Mouse (Mus musculus) embryonic facial prominence, embryonic 14.5 days (tissue): ENCODE results near the gene Vps8. TPM values are rescaled to one million over a fixed set of nuclear protein-coding genes. Genes with fewer than 3 reads are reported as not detected.

ENCODE experiments used
- ATAC-seq: fragments of 200-750 bp; cut with Nextera tagmentation; 2 replicates; pipeline ENCODE4 v1.8.0; 2017; ENCODE audit warnings: low read depth, moderate number of reproducible peaks, moderate TSS enrichment
- DNase-seq: peaks from one replicate; pipeline ENCODE4 v3.0.0-alpha.2; 2015; ENCODE audit warnings: low spot score
- H3K27ac ChIP-seq: fragments of 300-500 bp; sonication (generic); replicated peaks from 2 replicates; pipeline ENCODE4 v1.5.1; 2014; ENCODE audit warnings: low read depth, mild to moderate bottlenecking, low read length, moderate library complexity
- H3K27me3 ChIP-seq: fragments of 300-500 bp; sonication (generic); replicated peaks from 2 replicates; pipeline ENCODE4 v1.6.1; 2014; ENCODE audit warnings: low read length; ENCODE audit not compliant: control insufficient read depth, insufficient read depth
- H3K36me3 ChIP-seq: fragments of 300-500 bp; sonication (generic); 2 replicates; pipeline ENCODE4 v1.6.1; 2014; ENCODE audit warnings: low read length, mixed read lengths; ENCODE audit not compliant: control insufficient read depth, insufficient read depth
- H3K4me1 ChIP-seq: fragments of 300-500 bp; sonication (generic); 2 replicates; pipeline ENCODE4 v1.6.1; 2014; ENCODE audit warnings: antibody characterized with exemption, low read length; ENCODE audit not compliant: control insufficient read depth, insufficient read depth
- H3K4me2 ChIP-seq: fragments of 300-500 bp; sonication (generic); 2 replicates; pipeline ENCODE4 v1.6.1; 2014; ENCODE audit warnings: low read depth, mild to moderate bottlenecking, low read length, moderate library complexity, mixed read lengths
- H3K4me3 ChIP-seq: fragments of 300-500 bp; sonication (generic); 2 replicates; pipeline ENCODE4 v1.5.1; 2014; ENCODE audit warnings: low read depth, mild to moderate bottlenecking, low read length
- H3K9ac ChIP-seq: fragments of 300-500 bp; sonication (generic); 2 replicates; pipeline ENCODE4 v1.6.1; 2014; ENCODE audit warnings: low read depth, mild to moderate bottlenecking, low read length, moderate library complexity, mixed read lengths
- H3K9me3 ChIP-seq: fragments of 300-500 bp; sonication (generic); 2 replicates; pipeline ENCODE4 v1.6.1; 2016; ENCODE audit warnings: low read length; ENCODE audit not compliant: control insufficient read depth
- WGBS: fragments of 180-500 bp; shearing (Covaris S2); extraction: QIAGEN DNeasy Blood & Tissue Kit; methylation state at CpG from one replicate; pipeline ENCODE4 v1.1.7; 2014; 5-methylcytosine and 5-hydroxymethylcytosine counted together
- polyA plus RNA-seq: library from polyadenylated mRNA; unstranded; fragments of >200 nt; fragmentation: Nextera tagmentation; extraction: Ambion mirVana; gene quantifications from 2 replicates; pipeline ENCODE4 v1.2.1, GENCODE M21; 2014

The Vps8 gene
- polyA plus RNA-seq, 1 experiment from 2014 or later: 18.0 TPM

DNA sequence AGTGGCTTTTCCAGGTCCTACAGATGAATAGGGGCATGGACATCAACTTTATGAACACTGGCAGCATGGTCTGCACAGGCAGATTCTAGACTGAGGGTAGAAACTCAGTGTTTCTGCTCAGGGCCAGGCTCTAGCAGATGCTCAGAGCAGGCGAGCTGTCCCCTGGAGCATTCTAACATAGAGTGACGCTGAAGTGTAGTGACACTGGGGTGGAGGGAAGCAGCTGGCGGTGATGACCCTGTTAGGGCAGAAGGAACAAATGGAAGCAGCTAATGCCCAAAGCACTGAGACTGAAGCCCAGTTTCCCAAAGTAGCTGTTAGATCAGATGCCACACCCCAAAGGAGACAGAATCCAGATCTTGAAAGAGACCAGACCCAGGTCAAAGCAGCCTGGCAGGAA, 223.6 kb downstream of the Vps8 start:
- DNase-seq (no peak), ATAC-seq (no peak)
- H3K36me3 ChIP-seq: peaks cover 13% of the 10 kb centered on the region
- H3K4me3 ChIP-seq: no peak overlapping the region
- H3K27ac ChIP-seq: no peak overlapping the region
- no peaks in the 10 kb centered on the region for H3K27me3 ChIP-seq
- WGBS: 67% methylated on average over 3 of the region's 3 CpGs
- peaks cover 10% of the 10 kb centered on the region for H3K4me1 ChIP-seq
- no peak overlapping the region for H3K4me2 ChIP-seq
- H3K9ac ChIP-seq: no peak overlapping the region
- H3K9me3 ChIP-seq: no peaks in the 10 kb centered on the region

DNA sequence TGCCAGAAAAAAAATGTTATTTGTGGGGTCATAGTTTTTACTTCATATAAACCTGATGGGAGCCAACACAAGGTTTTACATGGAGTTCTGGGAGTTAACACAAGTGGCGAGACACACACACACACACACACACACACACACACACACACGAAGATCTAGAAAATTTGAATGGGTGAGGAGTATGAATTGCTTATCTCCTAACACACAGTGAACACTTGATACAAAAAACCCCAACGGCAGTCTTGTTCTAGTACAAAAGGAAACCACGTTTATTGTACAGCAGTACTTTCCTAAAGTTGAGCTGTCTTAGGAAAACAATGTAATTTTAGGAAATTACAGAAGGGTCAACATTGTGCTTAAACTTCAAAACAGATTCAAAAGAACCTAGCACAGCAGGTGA, 225.9 kb downstream of the Vps8 start:
- no peak for ATAC-seq
- 84% methylated on average over 4 of the region's 4 CpGs for WGBS
- no peak for DNase-seq

DNA sequence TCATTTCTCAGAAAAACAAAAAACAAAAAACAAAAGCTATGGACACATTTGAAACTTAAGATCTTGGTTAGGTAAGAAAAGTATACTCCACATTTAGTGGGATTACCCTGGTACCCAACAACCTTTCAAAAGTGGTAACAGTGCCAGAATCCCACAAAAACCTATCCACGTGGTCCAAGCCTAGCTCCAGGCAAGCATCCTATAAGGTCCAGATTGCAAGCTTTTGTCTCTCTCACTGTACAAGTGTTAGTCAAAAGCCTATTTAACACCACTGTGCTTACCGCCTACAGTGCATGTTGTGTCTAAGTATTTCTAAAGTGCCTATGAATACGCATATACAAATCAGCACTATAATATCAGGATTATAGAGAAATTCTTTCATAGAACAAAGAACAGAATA, 227.4 kb downstream of the Vps8 start:
- DNase-seq (no peak), ATAC-seq (no peak)
- H3K4me2 ChIP-seq: no peak overlapping the region
- H3K9ac ChIP-seq: no peak overlapping the region
- H3K36me3 ChIP-seq: peaks cover 31% of the 10 kb centered on the region
- H3K9me3 ChIP-seq: no peaks in the 10 kb centered on the region
- no peaks in the 10 kb centered on the region for H3K4me1 ChIP-seq
- H3K4me3 ChIP-seq: no peak overlapping the region
- no peaks in the 10 kb centered on the region for H3K27me3 ChIP-seq
- WGBS: 80% methylated on average over 3 of the region's 3 CpGs
- no peak overlapping the region for H3K27ac ChIP-seq

More for the DNA sequence above, 225.9 kb downstream of the Vps8 start:
- H3K36me3 ChIP-seq: peaks cover 31% of the 10 kb centered on the region
- no peaks in the 10 kb centered on the region for H3K27me3 ChIP-seq
- no peak overlapping the region for H3K27ac ChIP-seq
- H3K9ac ChIP-seq: no peak overlapping the region
- H3K4me3 ChIP-seq: no peak overlapping the region
- peaks cover 6% of the 10 kb centered on the region for H3K4me1 ChIP-seq
- no peaks in the 10 kb centered on the region for H3K9me3 ChIP-seq
- H3K4me2 ChIP-seq: no peak overlapping the region

DNA sequence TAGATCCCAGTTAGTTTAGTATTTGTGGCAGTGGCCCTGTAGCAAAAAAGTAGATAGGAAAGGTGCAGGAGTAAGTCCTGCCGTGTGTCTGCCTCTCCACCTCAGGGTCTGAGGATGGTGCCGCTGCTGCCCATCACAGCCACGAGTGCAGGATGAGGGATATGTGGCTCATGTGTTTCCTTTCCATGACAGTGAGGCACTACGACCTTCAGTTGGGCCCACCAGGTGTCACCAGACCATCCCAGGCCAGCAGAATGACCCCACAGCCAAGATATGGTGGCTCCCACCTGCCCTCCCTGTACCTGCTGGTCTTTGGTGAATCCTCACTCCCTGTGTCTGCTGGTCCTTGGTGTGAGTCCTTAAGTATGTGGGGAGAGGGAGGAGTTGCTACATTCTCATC, 228.2 kb downstream of the Vps8 start:
- Histone ChIP-seq H3K4me2 (no peak overlapping the region), H3K4me3 (no peak overlapping the region), H3K4me1 (no peaks in the 10 kb centered on the region), H3K9me3 (no peaks in the 10 kb centered on the region), H3K27ac (no peak overlapping the region), H3K36me3 (peaks cover 31% of the 10 kb centered on the region), H3K9ac (no peak overlapping the region), H3K27me3 (no peaks in the 10 kb centered on the region)
- DNase-seq (no peak), ATAC-seq (no peak)
- 74% methylated on average over 4 of the region's 4 CpGs for WGBS

DNA sequence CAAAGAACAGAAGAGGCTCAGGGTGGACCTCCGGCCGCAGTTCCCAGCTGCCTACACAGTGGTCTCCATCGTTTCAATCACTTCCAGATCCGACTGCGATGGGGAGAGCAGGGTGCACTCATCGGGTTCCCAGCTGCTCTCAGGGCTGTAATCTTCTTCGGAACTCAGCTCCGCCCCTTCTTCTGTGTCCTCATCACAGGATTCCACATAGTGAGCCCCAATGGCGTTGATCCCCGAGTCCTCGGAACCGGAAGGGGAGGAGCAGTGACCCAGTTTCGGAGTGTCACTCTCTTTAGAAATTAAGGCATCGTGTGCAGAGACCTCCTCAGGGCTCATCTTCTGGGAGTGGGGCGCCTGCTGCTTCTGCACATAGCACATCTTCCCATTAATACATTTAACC, 230.2 kb downstream of the Vps8 start:
- H3K36me3 ChIP-seq: peaks cover 25% of the 10 kb centered on the region
- H3K4me1 ChIP-seq: no peaks in the 10 kb centered on the region
- DNase-seq (no peak), ATAC-seq (no peak)
- 77% methylated on average over 15 of the region's 15 CpGs for WGBS
- H3K27me3 ChIP-seq: no peaks in the 10 kb centered on the region
- no peak overlapping the region for H3K9ac ChIP-seq
- H3K9me3 ChIP-seq: no peaks in the 10 kb centered on the region
- H3K4me3 ChIP-seq: no peak overlapping the region
- H3K27ac ChIP-seq: no peak overlapping the region
- H3K4me2 ChIP-seq: no peak overlapping the region

DNA sequence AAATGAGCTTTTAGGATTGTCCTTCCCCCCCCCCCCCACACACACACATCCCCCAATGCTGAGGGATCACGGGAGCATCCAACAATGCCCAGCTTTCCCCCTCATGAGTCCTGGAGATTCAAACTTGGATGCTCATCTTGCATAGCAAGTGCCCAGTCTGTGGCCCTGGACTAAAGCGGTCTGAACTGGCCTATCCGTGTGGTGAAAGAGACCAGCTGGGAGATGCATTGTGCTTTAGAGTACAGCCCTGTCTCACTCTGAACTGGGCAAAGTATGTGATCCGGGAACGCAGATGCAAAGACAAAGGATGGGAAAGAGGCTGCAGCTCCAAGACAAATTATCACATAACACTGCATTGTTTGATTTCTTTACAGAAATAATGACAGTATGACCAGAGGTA, 231.5 kb downstream of the Vps8 start:
- Histone ChIP-seq H3K4me1 (no peaks in the 10 kb centered on the region), H3K4me2 (no peak overlapping the region), H3K36me3 (peaks cover 24% of the 10 kb centered on the region), H3K27ac (no peak overlapping the region), H3K27me3 (no peaks in the 10 kb centered on the region), H3K4me3 (no peak overlapping the region), H3K9me3 (no peaks in the 10 kb centered on the region), H3K9ac (no peak overlapping the region)
- DNase-seq (no peak), ATAC-seq (no peak)
- WGBS: 83% methylated on average over 5 of the region's 5 CpGs

DNA sequence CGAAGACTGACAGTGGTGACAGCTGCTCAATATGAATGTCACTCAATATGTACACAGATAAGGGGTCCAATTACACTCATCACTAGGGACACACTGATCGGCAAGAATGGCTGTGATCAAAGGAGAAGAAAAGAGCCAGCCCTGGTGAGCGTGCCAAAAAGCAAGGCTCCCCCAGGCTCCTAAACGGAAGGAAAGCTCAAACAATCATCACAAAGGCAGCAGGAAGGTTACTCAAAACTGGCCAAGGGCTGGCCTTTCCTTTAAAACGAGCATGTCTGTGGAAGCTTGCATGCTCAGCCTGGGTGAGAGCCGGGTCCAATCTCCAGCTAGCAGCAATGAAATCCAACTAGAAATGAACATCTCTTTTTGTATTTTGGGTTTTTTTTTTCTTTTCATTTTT, 232.4 kb downstream of the Vps8 start:
- Histone ChIP-seq H3K27ac (no peak overlapping the region), H3K4me1 (no peaks in the 10 kb centered on the region), H3K4me3 (no peak overlapping the region), H3K9ac (no peak overlapping the region), H3K4me2 (no peak overlapping the region), H3K36me3 (peaks cover 25% of the 10 kb centered on the region), H3K27me3 (no peaks in the 10 kb centered on the region), H3K9me3 (no peaks in the 10 kb centered on the region)
- ATAC-seq: no peak
- 37% methylated on average over 6 of the region's 6 CpGs for WGBS
- DNase-seq: no peak

DNA sequence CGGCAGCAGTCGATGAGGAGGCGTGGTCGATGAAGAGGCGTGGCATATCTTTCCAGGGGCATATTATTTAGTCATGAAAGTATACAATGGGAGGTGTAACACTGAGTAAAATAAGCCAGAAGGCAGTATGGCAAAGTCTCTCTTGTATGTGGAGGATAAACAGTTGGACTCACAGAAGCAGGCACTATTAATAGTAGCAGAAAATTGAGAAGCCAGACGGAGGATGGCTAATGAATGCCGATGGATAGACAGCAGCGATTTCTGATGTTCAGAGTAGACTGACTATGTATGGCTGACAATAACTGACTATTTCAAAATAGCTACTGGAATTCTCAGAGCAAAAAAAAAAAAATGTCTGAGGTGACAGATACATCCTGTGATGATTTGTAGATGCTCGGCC, 233.0 kb downstream of the Vps8 start:
- no peak overlapping the region for H3K9ac ChIP-seq
- H3K36me3 ChIP-seq: peaks cover 25% of the 10 kb centered on the region
- H3K4me1 ChIP-seq: no peaks in the 10 kb centered on the region
- H3K9me3 ChIP-seq: no peaks in the 10 kb centered on the region
- DNase-seq (no peak), ATAC-seq (no peak)
- WGBS: 92% methylated on average over 9 of the region's 9 CpGs
- H3K4me2 ChIP-seq: no peak overlapping the region
- no peaks in the 10 kb centered on the region for H3K27me3 ChIP-seq
- H3K4me3 ChIP-seq: no peak overlapping the region
- H3K27ac ChIP-seq: no peak overlapping the region

DNA sequence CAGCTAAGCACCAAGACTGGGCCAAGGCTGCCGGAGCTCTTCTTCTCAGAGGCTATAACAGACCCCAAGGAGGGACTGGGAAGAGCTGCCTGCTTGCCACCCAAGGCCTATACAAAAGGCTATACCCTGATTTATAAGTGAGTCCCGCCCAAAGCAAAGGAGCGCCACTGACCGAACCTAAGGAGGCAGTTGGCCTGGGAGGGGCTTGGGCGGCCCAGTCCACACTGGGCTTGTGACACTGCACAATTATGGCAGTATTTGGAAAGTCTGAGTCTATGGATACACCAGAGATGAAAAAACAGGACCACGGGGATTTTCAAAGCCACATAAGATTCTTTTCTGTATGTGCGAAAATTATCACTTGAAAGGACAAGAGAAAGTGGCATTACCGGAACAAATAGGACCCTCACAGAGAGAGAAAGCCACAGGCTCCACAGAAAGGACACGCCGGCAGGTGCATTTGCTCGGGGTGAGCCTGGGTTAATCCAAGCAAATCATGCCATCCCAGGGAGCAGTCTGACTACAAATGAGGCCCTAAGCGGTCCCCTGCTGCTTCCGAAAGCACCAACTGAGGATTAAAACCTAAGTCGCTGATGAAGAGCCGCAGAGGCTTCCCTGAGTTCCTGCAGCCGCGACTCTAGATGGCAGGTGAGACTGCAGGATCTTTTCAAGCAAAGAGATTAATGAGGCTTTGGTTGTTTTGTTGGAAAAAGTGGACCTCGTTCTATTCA, 241.9 kb downstream of the Vps8 start:
- Histone ChIP-seq H3K9ac (no peak overlapping the region), H3K4me3 (no peak overlapping the region), H3K9me3 (0 out of 2 replicates have a peak, but pooled peaks cover 3% of the 10 kb centered on the region), H3K27me3 (peaks cover 5% of the 10 kb centered on the region; the same call in 1 of the 2 replicates), H3K27ac (no peak overlapping the region), H3K36me3 (no peaks in the 10 kb centered on the region), H3K4me1 (no peaks in the 10 kb centered on the region), H3K4me2 (no peak overlapping the region)
- ATAC-seq: no peak
- no peak for DNase-seq
- 21% methylated on average over 18 of the region's 18 CpGs for WGBS
